Mouse (Mus musculus): ENCODE measurements around the gene Nme9. TPM values are rescaled to one million over a fixed set of nuclear protein-coding genes. Genes with fewer than 3 reads are reported as not detected.

The Nme9 gene
- polyA plus RNA-seq, 2 experiments, result 0.03 TPM; not detected in 1

DNA sequence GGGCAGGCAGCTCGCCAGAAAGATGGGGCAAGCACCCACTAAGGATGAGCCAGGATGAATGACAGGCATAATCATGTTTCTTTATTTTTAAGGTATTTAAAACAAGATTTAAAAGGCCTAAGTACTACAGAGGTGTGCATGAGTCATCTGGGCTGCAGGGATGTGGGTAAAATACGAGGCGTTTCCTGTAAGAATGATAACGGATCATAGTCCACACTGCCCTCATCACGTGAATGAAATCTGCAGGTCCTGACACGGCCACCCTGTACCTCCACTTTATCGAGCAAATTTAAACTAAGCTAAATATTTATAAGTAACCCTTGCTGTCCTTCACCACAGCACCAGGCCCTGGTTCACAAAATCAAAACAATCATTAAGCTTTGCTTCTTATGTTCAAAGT, 54.6 kb downstream of the Nme9 start:
- Histone ChIP-seq H3K9me3 (ENCODE audit: control insufficient read depth, low read length) (no peaks in the 10 kb centered on the region), H3K9ac (replicated peaks) (no peak overlapping the region), H3K27ac (no peak overlapping the region), H3K4me3 (ENCODE audit: insufficient read depth in 1 of 2, low read depth in 2 of 2, low read length in 2 of 2) (no peak overlapping the region), H3K4me1 (replicated peaks; ENCODE audit: control insufficient read depth in 2 of 2, insufficient read depth in 2 of 2, low read length in 1 of 2) (no peaks in the 10 kb centered on the region), H3K27me3 (ENCODE audit: control insufficient read depth, insufficient read depth, low read length) (no peaks in the 10 kb centered on the region), H3K4me2 (ENCODE audit: low read depth) (no peak overlapping the region), H3K36me3 (replicated peaks; ENCODE audit: control insufficient read depth, insufficient read depth, low read depth) (no peaks in the 10 kb centered on the region)
- TF ChIP-seq CTCF (IDR thresholded peaks at IDR 0.05; ENCODE audit: low read depth) (no peak), EP300 (IDR thresholded peaks at IDR 0.05; ENCODE audit: low read depth) (no peak)
- DNase-seq (ENCODE audit: low read depth in 3 of 3, low spot score in 3 of 3) (no peak), ATAC-seq (ENCODE audit: insufficient read depth) (no peak)
- 61% methylated on average over 7 of the region's 7 CpGs for WGBS (ENCODE audit: insufficient replicate concordance)

Other genes with a start within 250 kb of the Nme9 start
- not detected in 2 replicates for gene Faiml, start 214.2 kb upstream of the Nme9 start, polyA plus RNA-seq (2012; rRNA removed)
- gene Faiml, start 214.2 kb upstream of the Nme9 start, polyA plus RNA-seq (2014; fragmentation: Nextera tagmentation; extraction: Ambion mirVana), result not detected in 2 replicates
- 10.5 and 13.7 TPM in 2 replicates for gene Cep70, start 208.1 kb upstream of the Nme9 start, polyA plus RNA-seq (2012; rRNA removed)
- 25.5 and 27.2 TPM in 2 replicates for gene Cep70, start 208.1 kb upstream of the Nme9 start, polyA plus RNA-seq (2014; fragmentation: Nextera tagmentation; extraction: Ambion mirVana)
- 0.01 TPM in 2 replicates for gene Esyt3, start 92.9 kb upstream of the Nme9 start, polyA plus RNA-seq (2012; rRNA removed)
- not detected in 2 replicates for gene Esyt3, start 92.9 kb upstream of the Nme9 start, polyA plus RNA-seq (2014; fragmentation: Nextera tagmentation; extraction: Ambion mirVana)
- gene Mras, start 14.1 kb upstream of the Nme9 start, polyA plus RNA-seq (2012; rRNA removed), result 2.0 and 2.7 TPM in 2 replicates
- gene Mras, start 14.1 kb upstream of the Nme9 start, polyA plus RNA-seq (2014; fragmentation: Nextera tagmentation; extraction: Ambion mirVana), result 3.5 TPM in 2 replicates
- 5.0 and 6.8 TPM in 2 replicates for gene Armc8, start 117.4 kb downstream of the Nme9 start, polyA plus RNA-seq (2012; rRNA removed)
- gene Armc8, start 117.4 kb downstream of the Nme9 start, polyA plus RNA-seq (2014; fragmentation: Nextera tagmentation; extraction: Ambion mirVana), result 7.6 and 8.6 TPM in 2 replicates
- 6.4 and 10.4 TPM in 2 replicates for gene Dbr1, start 124.3 kb downstream of the Nme9 start, polyA plus RNA-seq (2012; rRNA removed)
- 12.4 and 13.3 TPM in 2 replicates for gene Dbr1, start 124.3 kb downstream of the Nme9 start, polyA plus RNA-seq (2014; fragmentation: Nextera tagmentation; extraction: Ambion mirVana)
- gene A4gnt, start 161.0 kb downstream of the Nme9 start, polyA plus RNA-seq (2012; rRNA removed), result not detected in 2 replicates
- not detected in 2 replicates for gene A4gnt, start 161.0 kb downstream of the Nme9 start, polyA plus RNA-seq (2014; fragmentation: Nextera tagmentation; extraction: Ambion mirVana)
- gene Dzip1l, start 178.0 kb downstream of the Nme9 start, polyA plus RNA-seq (2012; rRNA removed), result 0.39 and 0.47 TPM in 2 replicates
- 0.38 and 0.59 TPM in 2 replicates for gene Dzip1l, start 178.0 kb downstream of the Nme9 start, polyA plus RNA-seq (2014; fragmentation: Nextera tagmentation; extraction: Ambion mirVana)

All from liver, embryonic 14.5 days (tissue).